Mouse (Mus musculus): ENCODE measurements around the gene Stoml1.

The Stoml1 gene

DNA sequence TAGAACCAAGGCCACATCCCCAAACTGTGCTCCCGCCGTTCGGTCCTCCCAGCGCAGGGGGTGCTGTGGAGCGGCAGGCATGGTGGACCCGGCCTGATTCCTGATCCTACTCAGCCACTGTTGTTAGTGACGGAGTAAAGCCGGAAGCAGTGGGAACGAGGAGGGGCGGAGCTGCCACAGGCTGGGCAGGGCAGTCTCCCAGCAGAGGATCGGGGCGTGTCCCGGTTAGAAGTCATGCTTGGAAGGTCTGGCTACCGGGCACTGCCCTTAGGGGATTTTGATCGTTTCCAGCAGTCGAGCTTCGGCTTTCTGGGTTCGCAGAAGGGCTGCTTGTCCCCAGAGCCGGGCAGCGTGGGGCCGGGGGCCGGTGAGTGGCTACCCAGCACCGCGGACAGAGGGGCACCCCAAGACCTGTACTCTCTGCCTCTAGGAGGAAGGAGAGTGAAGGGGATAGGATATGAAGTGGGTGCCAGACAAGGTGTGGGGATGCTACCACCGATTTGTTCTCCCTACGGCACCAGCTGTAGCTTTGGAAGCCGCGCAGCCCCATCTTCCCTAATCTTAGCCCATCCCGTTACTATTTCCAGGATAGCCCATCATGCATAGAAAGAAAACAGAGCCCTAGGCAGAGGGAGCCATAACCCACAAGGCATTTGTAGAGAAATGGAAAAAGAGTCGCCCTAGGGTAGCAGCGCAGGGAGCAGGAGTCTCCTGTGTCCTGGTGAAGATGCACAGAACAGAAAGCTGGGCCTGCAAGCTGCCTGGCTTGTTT, at the start of gene Stoml1:
Gene Stoml1 (plus strand): TSS at position 132 of the 772 bp plus-strand sequence.
- peak; percentile 94 for DNase-seq (ENCODE audit: low read depth)

DNA sequence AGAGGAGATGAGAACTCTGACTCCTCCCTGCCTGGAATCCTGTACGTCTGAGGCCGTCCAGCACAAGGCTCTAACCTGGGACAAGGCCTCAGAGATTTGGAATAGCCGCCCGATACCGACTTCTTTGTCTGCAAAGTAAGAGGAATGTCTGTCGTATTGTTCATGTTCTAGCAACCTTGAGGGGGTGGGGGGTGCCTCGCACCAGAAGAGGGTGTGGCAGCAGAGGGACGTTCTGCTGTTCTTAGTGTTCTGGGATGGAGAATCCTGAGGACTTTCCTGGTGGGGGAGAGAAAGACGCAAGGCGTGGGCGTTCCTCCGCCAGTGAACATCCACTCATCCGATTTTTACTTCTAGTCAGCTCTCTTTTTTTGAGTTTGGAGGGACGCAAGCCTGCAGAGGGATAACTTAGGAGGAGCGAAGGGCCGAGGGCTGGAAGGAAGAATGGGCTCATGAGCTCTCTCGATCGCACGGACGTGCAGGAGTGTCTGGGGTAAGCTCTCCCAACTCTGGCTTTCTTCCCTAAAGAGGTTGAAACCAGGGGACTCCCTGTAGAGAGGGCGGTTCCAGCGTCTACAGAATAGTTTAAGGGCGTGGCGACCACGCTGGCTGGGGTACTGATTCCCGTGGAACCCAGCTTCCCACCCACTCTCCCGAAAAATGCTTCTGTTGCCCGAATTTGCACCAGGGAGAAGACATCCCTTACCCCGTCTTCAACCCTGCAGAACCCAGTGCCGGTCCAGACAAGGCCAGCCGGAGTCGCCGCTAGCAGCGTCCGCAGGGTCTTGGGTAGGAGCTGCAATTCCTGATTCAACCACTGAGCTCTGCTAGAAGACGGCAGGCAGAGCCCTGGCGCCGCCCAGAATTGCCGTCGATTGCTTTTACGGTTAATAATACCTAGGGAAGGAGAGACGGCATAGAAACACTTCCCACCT, 49.2 kb upstream of the Stoml1 start, which contains the start of the genes Islr and Islr2:
Gene Islr (minus strand): TSS at position 791 of the 932 bp plus-strand sequence.
Gene Islr2 (minus strand): TSS at position 804 of the 932 bp plus-strand sequence.
- peak; percentile 83 for DNase-seq (ENCODE audit: low read depth)

DNA sequence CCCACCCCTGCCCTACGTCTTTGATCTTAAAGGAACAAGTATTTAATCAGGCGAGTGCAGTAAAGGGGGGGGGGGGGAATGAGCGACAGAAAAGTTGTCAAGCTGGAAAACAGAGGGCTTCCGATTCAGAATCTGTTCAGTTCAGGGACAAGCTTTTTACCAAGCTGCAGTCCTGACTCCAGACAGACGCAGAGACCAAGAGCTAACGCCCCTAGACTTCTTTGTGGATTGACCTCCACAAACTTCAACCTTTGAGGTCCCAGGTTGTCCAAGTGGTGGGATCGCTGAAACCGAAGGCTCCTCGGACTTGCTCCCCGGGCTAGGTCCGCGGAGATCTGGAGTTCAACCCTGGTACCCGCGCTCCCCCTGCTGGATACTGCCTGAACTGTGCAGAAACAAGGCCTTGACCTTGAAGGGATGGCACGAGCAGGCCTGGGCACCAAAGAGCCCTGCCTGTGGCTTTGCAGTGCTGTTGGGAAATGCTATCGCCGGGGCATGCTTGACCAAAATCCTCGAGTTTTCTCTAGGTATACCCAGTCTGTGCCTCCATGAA, 48.4 kb upstream of the Stoml1 start:
- peak; percentile 90 for DNase-seq (ENCODE audit: low read depth)

DNA sequence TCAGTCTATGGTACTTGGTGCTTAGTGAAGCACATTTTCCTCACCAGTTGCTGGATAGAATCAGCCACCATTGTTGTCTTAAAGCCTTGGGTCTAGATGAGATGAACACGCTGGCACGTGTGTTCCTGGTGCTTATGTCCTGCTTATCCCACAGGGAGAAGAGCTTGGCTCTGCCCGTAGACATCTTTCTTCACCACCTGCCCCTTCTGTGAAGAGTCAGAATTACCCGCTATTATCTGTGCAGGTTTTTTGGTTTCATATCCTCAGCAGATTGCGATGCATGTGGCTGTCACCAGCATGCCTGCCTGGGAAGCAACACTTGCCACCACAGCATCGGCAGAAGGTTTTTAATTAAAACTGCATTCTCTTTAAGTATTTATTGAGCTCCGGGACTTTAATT, 47.0 kb upstream of the Stoml1 start:
- DNase-seq (ENCODE audit: low read depth) = no peak

DNA sequence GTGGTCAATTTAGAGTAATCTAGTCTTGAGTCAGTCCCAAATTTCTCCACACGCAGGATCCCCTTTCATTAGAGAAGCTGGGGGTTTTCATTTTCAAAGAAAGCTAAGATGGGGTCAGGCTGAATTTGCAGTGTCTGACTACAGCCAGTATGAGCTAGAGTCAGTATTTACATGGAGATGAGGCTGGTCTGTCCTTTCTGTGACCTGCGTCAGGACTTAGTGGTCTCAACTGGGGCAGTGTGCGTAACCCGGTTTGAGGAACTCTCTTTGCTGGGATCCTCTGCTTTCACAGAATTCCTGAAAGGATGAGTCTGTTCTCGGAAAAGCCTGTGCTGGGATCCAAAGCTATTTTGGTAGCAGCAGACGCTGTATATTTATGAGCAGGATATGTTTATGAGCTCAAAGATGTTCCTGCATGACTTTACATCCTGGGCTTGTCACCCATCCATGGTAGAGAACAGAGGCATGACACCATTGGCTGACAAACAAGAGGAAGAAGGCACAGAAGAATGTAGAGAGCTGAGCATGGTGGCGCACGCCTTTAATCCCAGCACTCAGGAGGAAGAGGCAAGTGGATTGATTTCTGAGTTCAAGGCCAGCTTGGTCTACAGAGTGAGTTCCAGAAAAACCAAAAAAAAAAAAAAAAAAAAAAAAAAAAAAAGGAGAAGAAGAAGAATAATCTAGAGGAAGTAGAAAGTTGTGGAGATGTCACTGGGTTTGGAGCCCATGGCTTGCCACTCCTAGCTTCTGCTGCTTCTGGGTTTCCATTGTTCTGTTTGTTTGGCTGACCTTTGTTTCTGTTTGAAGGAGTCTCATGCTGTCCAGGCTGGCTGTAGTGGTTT, 43.3 kb upstream of the Stoml1 start:
- no peak for DNase-seq (ENCODE audit: low read depth)

DNA sequence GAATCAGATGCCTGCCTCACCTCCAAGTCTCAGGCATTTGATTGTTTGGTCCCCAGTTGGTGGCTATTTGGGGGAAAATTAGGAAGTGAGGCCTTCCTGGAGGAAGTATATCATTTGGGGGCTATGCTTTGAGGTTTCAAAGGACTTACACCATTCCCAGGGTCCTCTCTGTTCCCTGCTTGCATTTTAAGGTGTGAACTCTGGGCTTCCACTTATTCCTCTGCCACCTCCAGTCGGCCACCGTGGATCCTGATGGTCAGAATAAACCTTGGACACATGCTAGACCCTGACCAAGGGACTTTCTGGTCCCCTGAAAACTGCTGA, 42.7 kb upstream of the Stoml1 start:
- DNase-seq (ENCODE audit: low read depth) = no peak

DNA sequence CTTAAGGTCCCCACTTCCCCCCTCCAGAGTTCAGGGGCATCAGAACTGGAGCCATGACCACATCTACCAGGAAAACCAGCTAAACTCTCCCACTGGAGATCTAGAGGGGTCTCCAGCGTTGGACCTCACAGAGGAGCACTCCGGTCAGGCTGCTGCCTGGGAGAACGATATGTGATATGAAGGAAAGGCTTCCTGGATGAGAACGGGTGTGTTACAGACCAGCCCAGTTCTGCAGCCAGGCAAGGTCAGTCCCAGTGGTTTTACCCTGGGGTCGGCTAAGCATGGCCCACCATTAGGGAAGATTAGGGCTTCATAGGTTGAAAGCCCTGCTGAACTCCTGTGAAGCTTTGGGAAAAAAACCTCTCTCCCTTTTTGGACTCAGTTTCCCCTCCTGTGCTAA, 39.6 kb upstream of the Stoml1 start:
- DNase-seq (ENCODE audit: low read depth) = no peak

DNA sequence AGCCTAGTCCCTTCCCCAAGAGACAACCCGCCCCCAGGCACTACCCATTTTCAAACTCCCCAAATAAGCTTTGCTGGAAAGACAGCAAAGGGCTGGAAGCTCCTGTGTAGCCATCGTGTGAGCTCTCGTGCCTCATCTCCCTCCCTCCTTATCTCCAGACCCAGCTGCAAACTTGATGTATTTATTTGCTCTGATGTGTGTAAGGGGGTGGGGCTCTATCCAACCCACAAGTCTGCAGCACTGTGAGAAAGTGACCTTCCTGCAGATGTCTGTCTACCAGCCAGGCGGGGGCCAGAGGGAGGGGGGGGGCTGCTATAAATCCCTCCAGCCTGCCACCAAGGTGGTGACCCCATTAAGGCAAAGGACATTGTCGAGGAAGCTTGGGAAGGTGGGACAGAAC, 39.1 kb upstream of the Stoml1 start:
- DNase-seq (ENCODE audit: low read depth) = no peak

DNA sequence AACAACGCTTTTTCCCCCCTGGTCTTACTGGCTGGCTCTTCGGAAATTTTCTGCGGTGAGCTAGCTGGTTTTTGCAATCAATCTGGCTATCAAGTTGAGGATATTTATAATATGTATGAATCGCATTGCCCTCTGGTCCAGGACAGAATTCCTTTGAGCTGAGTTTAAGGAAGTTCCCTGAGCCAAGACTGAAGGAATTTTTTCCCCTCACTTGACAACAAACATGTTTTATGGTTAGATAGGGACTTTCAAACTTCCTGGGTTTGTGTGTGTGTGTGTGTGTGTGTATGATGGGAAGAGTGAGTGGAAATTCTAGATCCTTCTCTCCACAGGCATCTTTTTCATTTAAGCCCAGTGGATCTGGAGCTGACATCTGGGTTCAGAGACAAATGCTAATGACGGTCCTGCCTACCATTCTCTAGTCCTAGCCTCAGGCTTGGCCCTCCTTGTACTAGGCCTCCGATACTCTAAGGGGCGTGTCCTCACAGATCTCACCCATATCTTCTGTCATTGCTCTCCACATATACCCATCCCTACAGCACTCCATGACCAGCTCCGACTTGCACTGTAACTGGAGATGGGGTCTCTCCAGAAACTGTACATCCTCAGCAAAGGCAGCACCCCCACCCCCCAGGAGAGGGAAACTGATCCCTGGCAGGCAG, 38.3 kb upstream of the Stoml1 start:
- DNase-seq (ENCODE audit: low read depth) = no peak

DNA sequence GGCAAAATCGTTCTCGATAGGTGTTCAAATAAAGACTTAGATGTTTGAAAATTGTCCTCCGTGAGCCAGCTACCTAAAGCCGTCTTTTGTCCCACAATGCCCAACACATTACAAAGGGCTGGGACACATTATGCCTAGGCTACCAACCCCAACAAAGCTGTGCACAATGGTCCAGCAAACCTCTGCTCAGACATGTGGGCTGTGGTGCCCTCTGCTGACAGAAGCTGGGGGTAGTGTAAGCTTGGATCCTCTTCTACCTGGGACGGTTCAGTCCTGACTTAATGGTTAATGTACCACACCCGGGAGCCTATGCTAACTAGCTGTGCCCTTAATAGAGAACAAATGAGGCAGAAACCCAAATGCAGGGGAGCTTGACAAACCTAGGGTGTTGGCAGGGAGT, 36.6 kb upstream of the Stoml1 start:
- no peak for DNase-seq (ENCODE audit: low read depth)

DNA sequence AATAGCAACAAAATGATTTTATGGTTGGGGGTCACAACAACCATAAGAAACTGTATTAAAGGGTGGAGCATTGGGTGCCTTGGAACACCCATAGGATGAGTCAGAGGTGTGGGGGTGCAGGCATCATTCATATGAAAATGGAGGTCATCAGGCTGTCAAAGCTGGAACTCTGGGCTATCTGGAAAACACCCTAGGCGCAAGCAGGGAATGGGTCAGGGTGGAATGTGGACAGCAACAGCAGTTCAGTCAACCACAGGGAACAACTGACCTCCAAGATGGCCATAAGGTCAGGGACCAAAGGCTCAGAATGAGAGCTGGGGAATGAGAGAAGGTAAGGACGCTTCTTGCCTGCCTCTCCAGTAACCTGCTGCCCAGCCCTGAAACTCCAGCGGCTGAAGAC, 34.4 kb upstream of the Stoml1 start:
- no peak for DNase-seq (ENCODE audit: low read depth)

DNA sequence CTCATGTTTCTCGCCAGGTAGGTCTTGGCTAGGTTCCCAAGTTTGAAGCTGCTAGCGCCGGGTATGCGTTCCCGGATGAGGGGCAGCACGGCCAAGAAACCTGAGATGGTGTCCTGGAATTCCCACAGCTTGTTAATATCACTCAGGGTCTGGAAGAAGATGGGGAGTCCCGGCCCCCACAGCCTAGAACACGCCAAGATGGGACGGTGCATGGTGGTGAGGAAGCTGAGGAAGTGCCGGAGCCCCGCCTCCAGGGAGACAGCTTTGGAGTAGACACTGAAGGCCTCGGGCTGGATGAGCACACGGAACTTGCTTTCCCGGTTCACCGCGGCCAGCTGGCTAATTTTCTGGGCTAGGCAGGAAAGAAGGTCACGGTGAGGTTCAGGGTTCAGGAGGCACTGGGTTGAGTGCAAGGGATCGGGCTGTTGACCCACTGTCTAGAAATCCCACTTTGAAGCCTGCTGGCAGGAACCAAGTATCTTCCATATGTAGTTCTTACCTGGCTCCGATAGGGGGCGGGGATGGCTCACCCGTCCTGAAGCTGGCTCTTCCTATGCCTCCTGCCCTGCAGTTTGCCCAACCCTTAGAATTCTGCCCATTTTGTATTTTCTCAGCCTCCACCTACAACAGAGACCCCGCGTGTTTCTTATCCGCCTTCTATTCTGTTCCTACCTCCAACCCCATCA, 32.6 kb upstream of the Stoml1 start:
- DNase-seq (ENCODE audit: low read depth) = peak; percentile 62

DNA sequence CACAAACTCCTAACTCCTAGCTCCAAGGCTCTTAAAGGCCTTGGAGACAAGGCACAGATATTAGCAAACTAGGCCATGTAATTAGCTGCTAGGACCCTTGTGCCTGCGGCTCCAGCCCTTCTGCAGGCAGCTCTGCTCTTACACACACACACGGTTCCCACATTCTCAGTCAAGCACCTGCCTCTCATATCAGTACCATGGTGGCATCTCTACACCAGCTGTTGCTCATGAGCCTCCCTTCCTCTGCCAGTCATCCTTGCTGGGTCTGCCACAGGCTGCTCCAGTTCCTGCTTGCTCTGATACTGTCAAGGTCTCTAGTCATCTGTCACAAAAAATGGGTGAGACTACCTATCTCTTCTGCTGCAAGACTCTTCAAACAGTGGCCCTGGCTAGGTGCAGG, 28.6 kb upstream of the Stoml1 start:
- no peak for DNase-seq (ENCODE audit: low read depth)

DNA sequence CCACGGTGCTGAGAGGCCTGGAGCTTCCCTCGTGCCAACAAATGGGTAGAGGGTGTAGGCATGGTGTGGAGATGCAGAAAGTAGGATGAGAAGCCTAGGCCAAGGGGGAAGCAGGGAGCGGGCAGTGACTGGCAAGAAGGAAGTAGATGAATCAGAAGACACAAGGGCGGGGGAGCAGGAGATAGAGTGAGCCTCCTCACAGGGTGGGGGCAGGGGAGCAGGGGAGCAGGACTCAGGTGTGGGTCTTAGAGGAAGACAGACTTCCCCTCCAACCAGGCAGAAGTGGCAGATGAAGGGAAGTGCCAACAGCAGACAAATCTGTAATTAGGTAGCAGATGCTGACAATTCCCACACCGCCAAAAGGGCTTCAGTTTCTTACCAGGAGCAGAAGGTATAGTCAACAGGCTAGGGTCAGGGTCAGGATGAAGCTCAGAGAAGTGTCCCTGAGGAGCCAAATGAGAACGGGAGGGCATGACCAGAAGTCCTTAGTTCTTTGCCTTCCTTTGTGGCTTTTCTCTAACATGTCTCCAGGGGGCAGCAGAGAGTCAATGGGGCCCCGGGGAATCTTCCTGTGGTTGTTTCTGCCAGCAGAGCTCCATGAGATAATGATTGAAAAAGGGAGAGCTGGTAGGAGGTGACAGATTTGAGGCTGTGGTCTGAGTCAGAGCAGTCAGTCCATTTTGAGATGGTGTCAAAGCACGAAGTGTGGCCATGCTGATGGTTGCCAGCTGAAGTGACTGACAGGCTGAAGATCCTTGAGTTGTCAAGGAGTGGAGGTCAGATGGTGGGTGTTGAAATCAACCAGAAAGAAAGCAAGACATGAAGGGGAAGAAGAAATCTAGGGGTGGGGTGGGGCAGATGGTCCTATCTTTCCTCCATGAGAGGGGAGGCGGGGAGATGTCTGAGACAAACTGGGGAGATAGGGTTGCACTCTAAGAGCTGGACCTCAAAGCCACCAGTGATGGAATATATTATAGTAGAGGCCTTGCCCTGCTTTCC, 26.8 kb upstream of the Stoml1 start:
- peak; percentile 83 for DNase-seq (ENCODE audit: low read depth)

DNA sequence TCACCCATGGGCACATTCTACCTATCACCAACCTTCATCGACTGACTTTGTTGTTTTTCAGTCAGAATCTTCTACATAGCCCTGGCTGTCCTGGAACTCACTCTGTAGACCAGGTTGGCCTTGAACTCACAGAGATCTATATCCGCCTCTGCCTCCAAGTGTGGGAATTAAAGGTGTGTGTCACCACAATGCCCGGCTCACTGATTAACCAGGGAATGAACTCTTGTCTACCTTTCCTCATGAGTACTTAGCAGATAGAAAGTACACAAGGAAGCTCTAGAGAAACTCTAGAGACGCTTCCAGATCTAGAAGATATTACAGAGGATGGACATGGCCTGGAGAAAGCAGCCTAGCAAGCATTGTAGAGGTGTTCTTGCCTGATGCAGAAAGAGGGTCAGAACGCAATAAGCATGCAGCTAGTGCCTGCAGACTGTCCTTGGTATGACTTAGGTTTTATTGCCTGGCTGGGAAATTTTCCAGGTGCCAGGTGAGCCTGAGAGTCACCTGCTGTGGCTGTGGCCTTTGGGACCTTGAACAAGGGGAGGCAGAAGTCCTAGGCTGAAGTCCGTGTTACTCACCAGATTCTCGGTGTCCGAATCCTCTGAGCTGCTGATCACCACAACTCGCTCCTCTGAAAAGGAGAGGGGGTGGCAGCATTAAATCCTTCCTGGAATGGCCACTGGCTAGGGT, 24.0 kb upstream of the Stoml1 start:
- DNase-seq (ENCODE audit: low read depth) = no peak

DNA sequence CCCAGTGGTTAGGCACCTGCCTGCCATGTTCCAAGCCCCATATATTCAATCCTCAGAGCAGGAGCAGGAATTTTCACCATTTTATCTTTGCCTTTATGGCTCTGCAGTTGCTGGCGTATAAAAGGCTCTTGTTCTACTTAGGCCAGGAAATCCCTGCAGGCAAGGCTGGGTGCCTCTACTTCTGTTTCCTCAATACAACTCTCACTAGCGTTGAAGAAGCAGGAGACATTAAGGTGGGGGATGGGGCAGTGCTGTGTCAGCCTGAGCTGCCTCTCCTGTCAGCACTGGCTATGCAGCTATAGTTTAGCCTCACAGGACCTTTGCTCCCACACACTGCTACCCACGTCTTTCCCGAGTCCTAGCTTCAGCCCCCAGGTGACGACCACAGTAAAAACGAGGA, 21.2 kb upstream of the Stoml1 start:
- DNase-seq (ENCODE audit: low read depth) = no peak

DNA sequence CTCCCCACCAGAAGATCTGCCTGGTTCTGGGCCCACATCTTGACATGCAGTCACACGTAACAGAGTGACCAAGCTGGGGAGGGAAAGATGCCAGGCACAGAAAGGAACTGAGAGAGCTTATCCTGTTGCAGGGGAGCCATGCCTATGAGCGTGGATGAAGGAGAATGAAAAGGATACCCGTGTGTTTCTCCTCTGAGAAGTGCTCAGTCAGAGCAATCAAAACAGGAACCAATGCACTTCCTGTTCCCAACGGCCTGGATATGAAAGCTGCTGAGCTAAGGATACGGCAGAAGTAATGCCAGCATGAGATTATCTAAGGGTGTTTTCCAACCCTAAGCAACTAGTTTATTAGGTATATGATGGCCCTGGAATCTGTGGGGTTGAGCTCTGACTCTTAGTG, 20.6 kb upstream of the Stoml1 start:
- DNase-seq (ENCODE audit: low read depth) = no peak

DNA sequence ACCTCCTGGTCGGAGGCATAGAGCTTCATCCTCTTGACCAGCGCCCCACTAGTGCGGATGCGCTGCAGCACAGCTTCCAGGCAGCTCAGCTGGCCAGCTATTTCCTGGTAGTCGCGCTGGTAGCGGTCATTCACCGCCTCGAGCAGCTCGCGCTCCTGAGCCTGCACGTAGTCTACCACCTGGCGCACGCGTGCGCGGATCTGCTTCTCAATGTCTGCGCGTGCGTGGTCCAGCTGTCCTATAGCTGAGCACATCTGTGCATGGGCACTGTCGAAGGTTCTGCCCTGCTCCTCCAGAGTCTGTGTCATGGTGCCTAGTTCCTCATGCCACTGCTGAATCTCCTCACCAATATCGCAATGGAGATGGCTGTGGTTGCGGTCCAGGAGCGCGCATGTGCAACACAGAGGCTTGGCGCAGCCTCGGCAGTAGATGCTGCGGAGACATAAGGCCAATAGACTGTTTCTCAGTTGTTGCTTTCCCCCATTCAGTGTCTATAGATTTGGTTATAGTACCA, 18.4 kb upstream of the Stoml1 start:
- no peak for DNase-seq (ENCODE audit: low read depth)
